Mouse (Mus musculus) lung, embryonic 16.5 days (tissue): ENCODE data around the gene Itpripl1. TPM values are rescaled to one million over a fixed set of nuclear protein-coding genes. Genes with fewer than 3 reads are reported as not detected.
"Not testable (repeated sequence)": the region's sequence is repeated elsewhere in the genome, so short reads cannot be mapped to it uniquely, and the experiment has no call there.

Experiments
- ATAC-seq: fragments of 200-750 bp; cut with Nextera tagmentation; 2 replicates; pipeline ENCODE4 v1.8.0; 2017; ENCODE audit warnings: low read depth, mild to moderate bottlenecking, moderate library complexity
- H3K27ac ChIP-seq: fragments of 300-500 bp; sonication (generic); 2 replicates; pipeline ENCODE4 v1.5.1; 2014; ENCODE audit warnings: mild to moderate bottlenecking, control low read depth, low read length
- H3K27me3 ChIP-seq: fragments of 300-500 bp; sonication (generic); 2 replicates; pipeline ENCODE4 v1.6.1; 2014; ENCODE audit warnings: low read depth, low read length, mixed read lengths; ENCODE audit not compliant: control insufficient read depth, insufficient read depth
- H3K36me3 ChIP-seq: fragments of 300-500 bp; sonication (generic); 2 replicates; pipeline ENCODE4 v1.6.1; 2014; ENCODE audit warnings: low read length; ENCODE audit not compliant: control insufficient read depth, insufficient read depth
- H3K4me1 ChIP-seq: fragments of 300-500 bp; sonication (generic); replicated peaks from 2 replicates; pipeline ENCODE4 v1.6.1; 2014; ENCODE audit warnings: low read length, mixed read lengths; ENCODE audit not compliant: control insufficient read depth, insufficient read depth
- H3K4me2 ChIP-seq: fragments of 300-500 bp; sonication (generic); 2 replicates; pipeline ENCODE4 v1.6.1; 2014; ENCODE audit warnings: low read depth, low read length, control low read depth
- H3K4me3 ChIP-seq: fragments of 300-500 bp; sonication (generic); 2 replicates; pipeline ENCODE4 v1.5.1; 2014; ENCODE audit warnings: mild to moderate bottlenecking, low read length, control low read depth
- H3K9ac ChIP-seq: fragments of 300-500 bp; sonication (generic); 2 replicates; pipeline ENCODE4 v1.6.1; 2014; ENCODE audit warnings: low read length, control low read depth
- H3K9me3 ChIP-seq: fragments of 300-500 bp; sonication (generic); 2 replicates; pipeline ENCODE4 v1.6.1; 2016; ENCODE audit warnings: low read length; ENCODE audit not compliant: control insufficient read depth
- WGBS: fragments of 180-500 bp; shearing (Covaris S2); extraction: QIAGEN DNeasy Blood & Tissue Kit; methylation state at CpG from one replicate; pipeline ENCODE4 v1.1.7; 2014; 5-methylcytosine and 5-hydroxymethylcytosine counted together
- polyA plus RNA-seq: library from polyadenylated mRNA; unstranded; fragments of >200 nt; fragmentation: Nextera tagmentation; extraction: Ambion mirVana; gene quantifications from 2 replicates; pipeline ENCODE4 v1.2.1, GENCODE M21; 2015

The Itpripl1 gene
- polyA plus RNA-seq = 29.3 and 29.4 TPM in 2 replicates

- H3K4me2 ChIP-seq = peak within 1 kb of the TSS; percentile 85
- peak within 1 kb of the TSS; percentile 77 for H3K9ac ChIP-seq
- peaks cover 3% of the 10 kb centered on the region; the same call in 1 of the 2 replicates for H3K9me3 ChIP-seq
- peaks cover 13% of the 10 kb centered on the region for H3K4me1 ChIP-seq
- H3K27me3 ChIP-seq = no peaks in the 10 kb centered on the region
- ATAC-seq = peak; percentile 96
- H3K36me3 ChIP-seq = peaks cover 13% of the 10 kb centered on the region
- H3K4me3 ChIP-seq = peak within 1 kb of the TSS; percentile 78
- WGBS = 2% methylated on average over 31 of the region's 31 CpGs
- 0 out of 2 replicates have a peak within 1 kb of the TSS, but pooled peaks have one; percentile 36 for H3K27ac ChIP-seq
These were observed at the start of gene Itpripl1 for GRCm38 (mm10) chr2:127143158-127144063. Itpripl1 (minus strand) TSS chr2:127143442.

GRCm38 (mm10) chr2:127189574-127189973 lies 46.3 kb upstream of the Itpripl1 start:
- H3K4me1 ChIP-seq = no peaks in the 10 kb centered on the region
- H3K9me3 ChIP-seq = no peaks in the 10 kb centered on the region
- H3K27ac ChIP-seq = no peak overlapping the region
- no peak overlapping the region for H3K4me2 ChIP-seq
- H3K27me3 ChIP-seq = no peaks in the 10 kb centered on the region
- no peak overlapping the region for H3K4me3 ChIP-seq
- no peaks in the 10 kb centered on the region for H3K36me3 ChIP-seq
- no peak overlapping the region for H3K9ac ChIP-seq
- no peak for ATAC-seq

GRCm38 (mm10) chr2:127182598-127183381 lies 39.5 kb upstream of the Itpripl1 start:
- Histone ChIP-seq H3K9me3 (no peaks in the 10 kb centered on the region), H3K4me2 (peak overlapping the region; percentile 89), H3K9ac (peak overlapping the region; percentile 88), H3K36me3 (no peaks in the 10 kb centered on the region), H3K4me1 (no peaks in the 10 kb centered on the region), H3K4me3 (peak overlapping the region; percentile 72), H3K27ac (peak overlapping the region; percentile 93), H3K27me3 (no peaks in the 10 kb centered on the region; the same call in 1 of the 2 replicates)
- peak; percentile 100 for ATAC-seq
- under 1% methylated on average over 17 of the region's 17 CpGs for WGBS

- WGBS = 4% methylated on average over 1 of the region's 1 CpGs
- ATAC-seq, H3K4me2 ChIP-seq, H3K36me3 ChIP-seq, H3K9ac ChIP-seq, H3K4me1 ChIP-seq, H3K4me3 ChIP-seq, H3K9me3 ChIP-seq, H3K27me3 ChIP-seq, H3K27ac ChIP-seq: not testable (repeated sequence)
These were observed 23.0 kb upstream of the Itpripl1 start for GRCm38 (mm10) chr2:127166261-127166660.

- Histone ChIP-seq H3K27me3 (no peaks in the 10 kb centered on the region), H3K4me3 (no peak overlapping the region), H3K4me2 (no peak overlapping the region), H3K36me3 (no peaks in the 10 kb centered on the region), H3K27ac (no peak overlapping the region), H3K9me3 (no peaks in the 10 kb centered on the region), H3K9ac (no peak overlapping the region), H3K4me1 (no peaks in the 10 kb centered on the region)
- no peak for ATAC-seq
- 45% methylated on average over 4 of the region's 4 CpGs for WGBS
These were observed 22.4 kb upstream of the Itpripl1 start for GRCm38 (mm10) chr2:127165675-127166074.

- H3K4me2 ChIP-seq = no peak overlapping the region
These were observed 2.5 kb upstream of the Itpripl1 start for GRCm38 (mm10) chr2:127145699-127146098.

GRCm38 (mm10) chr2:127142577-127143157 lies 575 bp downstream of the Itpripl1 start:
- H3K4me1 ChIP-seq = peaks cover 20% of the 10 kb centered on the region
- WGBS = 13% methylated on average over 6 of the region's 6 CpGs
- H3K27ac ChIP-seq = no peak overlapping the region

More at GRCm38 (mm10) chr2:127145699-127146098, 2.5 kb upstream of the Itpripl1 start:
- no peaks in the 10 kb centered on the region for H3K9me3 ChIP-seq
- ATAC-seq = no peak
- peaks cover 13% of the 10 kb centered on the region for H3K4me1 ChIP-seq
- 77% methylated on average over 3 of the region's 3 CpGs for WGBS
- no peak overlapping the region for H3K9ac ChIP-seq
- no peaks in the 10 kb centered on the region for H3K27me3 ChIP-seq
- no peak overlapping the region for H3K27ac ChIP-seq
- H3K4me3 ChIP-seq = no peak overlapping the region
- H3K36me3 ChIP-seq = peaks cover 4% of the 10 kb centered on the region

GRCm38 (mm10) chr2:127142031-127142430 lies 1.2 kb downstream of the Itpripl1 start:
- H3K36me3 ChIP-seq = peaks cover 13% of the 10 kb centered on the region
- H3K27ac ChIP-seq = no peak overlapping the region
- H3K9ac ChIP-seq = peak overlapping the region; percentile 77
- H3K9me3 ChIP-seq = peaks cover 3% of the 10 kb centered on the region; the same call in 1 of the 2 replicates
- 76% methylated on average over 10 of the region's 10 CpGs for WGBS
- no peak for ATAC-seq
- H3K4me3 ChIP-seq = peak overlapping the region; percentile 78
- peak overlapping the region; percentile 85 for H3K4me2 ChIP-seq
- no peaks in the 10 kb centered on the region for H3K27me3 ChIP-seq
- H3K4me1 ChIP-seq = peaks cover 25% of the 10 kb centered on the region

More at GRCm38 (mm10) chr2:127142577-127143157, 575 bp downstream of the Itpripl1 start:
- peaks cover 3% of the 10 kb centered on the region; the same call in 1 of the 2 replicates for H3K9me3 ChIP-seq
- H3K9ac ChIP-seq = peak overlapping the region; percentile 77
- H3K36me3 ChIP-seq = peaks cover 13% of the 10 kb centered on the region
- ATAC-seq = peak; percentile 29
- no peaks in the 10 kb centered on the region for H3K27me3 ChIP-seq
- peak overlapping the region; percentile 78 for H3K4me3 ChIP-seq
- peak overlapping the region; percentile 85 for H3K4me2 ChIP-seq
